Mouse (Mus musculus): ENCODE results near the gene Ptprt.

Gene Ptprt

GRCm38 (mm10) chr2:162660941-162661386, at the start of gene Ptprt:
Ptprt (minus strand) TSS chr2:162661147.
- no peak for DNase-seq (ENCODE audit: low spot score)

DNA sequence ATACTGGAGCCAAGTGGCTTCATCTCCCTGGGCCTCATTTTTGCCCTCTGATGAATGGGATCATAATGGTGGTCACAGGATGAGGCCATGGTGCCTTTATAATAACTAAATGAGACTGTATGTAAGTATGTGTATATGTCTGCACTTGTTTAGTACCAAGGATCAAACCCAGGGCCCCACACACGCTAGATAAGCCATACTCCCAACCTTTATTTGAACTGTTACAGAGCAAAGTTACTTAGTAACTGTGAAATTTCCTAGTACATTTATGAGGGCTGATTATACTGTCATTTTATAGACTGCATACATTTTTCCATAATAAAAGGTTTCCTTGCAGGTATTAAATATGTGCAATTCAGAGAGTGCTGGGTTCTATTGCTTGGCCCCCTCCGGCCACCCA, 49.5 kb upstream of the Ptprt start:
- DNase-seq (ENCODE audit: low spot score), result no peak

GRCm38 (mm10) chr2:162699691-162700090, 38.7 kb upstream of the Ptprt start:
- no peak for DNase-seq (ENCODE audit: low spot score)

DNA sequence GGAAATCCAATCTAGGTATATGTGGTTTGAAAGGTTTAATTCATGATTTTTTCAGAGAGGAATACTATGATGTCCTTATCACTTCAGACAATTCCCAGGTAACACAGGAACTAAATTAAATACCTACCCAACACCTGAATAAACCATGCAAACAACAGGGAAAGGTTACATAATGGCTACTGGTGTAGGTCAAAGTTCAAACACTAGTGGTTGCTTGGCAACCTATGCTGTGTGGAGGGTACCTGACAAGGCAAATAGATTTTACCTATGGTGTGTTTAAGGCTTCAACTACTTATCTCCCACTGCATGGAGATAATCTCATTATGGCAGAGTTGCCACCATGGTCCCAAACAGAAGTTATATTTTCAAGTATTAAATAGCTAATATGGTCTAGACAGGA, 38.1 kb upstream of the Ptprt start:
- no peak for DNase-seq (ENCODE audit: low spot score)

DNA sequence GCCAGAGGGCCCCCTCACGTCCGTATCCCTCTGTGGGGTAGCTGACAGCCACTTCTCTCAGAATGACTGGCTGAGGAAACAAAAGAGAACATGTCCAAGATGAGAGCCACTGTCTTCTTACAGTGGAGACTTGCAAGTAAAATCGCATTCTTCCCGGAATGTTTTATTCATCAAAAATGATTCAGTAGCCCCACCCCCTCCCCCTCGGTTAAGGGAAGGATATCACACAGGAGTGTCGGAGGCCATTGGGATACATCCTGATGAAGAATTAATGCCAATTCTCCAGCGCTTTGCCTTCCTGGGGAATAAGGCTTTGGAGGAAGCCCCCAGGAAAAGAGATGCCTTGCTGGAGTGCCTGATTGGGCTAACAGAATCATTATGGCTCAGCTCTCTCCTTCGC, 37.1 kb upstream of the Ptprt start:
- DNase-seq (ENCODE audit: low spot score), result no peak

GRCm38 (mm10) chr2:162697151-162697550, 36.2 kb upstream of the Ptprt start:
- DNase-seq (ENCODE audit: low spot score), result no peak

GRCm38 (mm10) chr2:162692143-162692542, 31.2 kb upstream of the Ptprt start:
- no peak for DNase-seq (ENCODE audit: low spot score)

GRCm38 (mm10) chr2:162682674-162683073, 21.7 kb upstream of the Ptprt start:
- no peak for DNase-seq (ENCODE audit: low spot score)

GRCm38 (mm10) chr2:162662431-162662970, 1.6 kb upstream of the Ptprt start:
- DNase-seq (ENCODE audit: low spot score), result no peak

GRCm38 (mm10) chr2:162661733-162662132, 786 bp upstream of the Ptprt start:
- DNase-seq (ENCODE audit: low spot score), result no peak

- DNase-seq (ENCODE audit: low spot score), result no peak
These were observed 561 bp downstream of the Ptprt start for GRCm38 (mm10) chr2:162660231-162660940.

- DNase-seq (ENCODE audit: low spot score), result peak; percentile 58
These were observed 1.9 kb downstream of the Ptprt start for GRCm38 (mm10) chr2:162658997-162659396.

GRCm38 (mm10) chr2:162657541-162657940, 3.4 kb downstream of the Ptprt start:
- DNase-seq (ENCODE audit: low spot score), result no peak

DNA sequence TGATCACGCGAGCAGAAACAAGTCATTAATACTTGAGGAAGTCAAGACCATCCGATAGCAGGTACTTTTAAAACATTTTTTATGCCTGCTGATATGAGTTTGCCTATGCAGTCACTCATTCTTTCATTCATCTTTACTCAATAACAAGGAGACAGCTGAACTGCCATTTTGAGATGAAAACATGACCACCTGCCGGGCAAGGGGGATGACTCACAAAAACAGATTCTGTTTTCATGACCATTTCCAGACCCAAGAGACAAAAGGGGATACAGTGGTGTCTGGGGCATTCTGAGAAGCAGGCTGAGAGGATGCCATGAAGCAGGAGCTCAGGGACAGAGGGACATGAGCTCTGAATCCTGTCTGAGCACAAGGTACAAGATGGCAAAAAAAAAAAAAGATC, 6.5 kb downstream of the Ptprt start:
- DNase-seq (ENCODE audit: low spot score), result no peak

DNA sequence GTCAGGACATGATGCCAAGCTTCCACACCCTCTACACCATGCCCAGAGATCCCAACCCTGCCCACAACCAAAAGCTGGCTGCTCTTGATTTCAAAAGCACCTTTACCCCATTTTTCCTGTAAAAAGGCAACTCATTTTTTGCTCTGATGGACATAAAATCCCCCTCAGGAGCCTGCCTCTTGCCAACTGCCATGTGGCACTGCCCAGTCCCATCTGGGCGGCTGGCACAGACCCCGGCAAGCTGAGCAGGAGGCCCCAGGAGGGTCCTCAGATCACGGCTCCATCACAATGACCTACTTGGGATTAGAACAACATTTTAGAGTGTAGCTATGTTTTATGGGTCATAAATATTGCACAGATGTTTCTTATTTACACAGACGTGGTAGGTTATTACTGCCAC, 22.3 kb downstream of the Ptprt start:
- DNase-seq (ENCODE audit: low spot score), result no peak

- no peak for DNase-seq (ENCODE audit: low spot score)
These were observed 23.4 kb downstream of the Ptprt start for GRCm38 (mm10) chr2:162637537-162637936.

DNA sequence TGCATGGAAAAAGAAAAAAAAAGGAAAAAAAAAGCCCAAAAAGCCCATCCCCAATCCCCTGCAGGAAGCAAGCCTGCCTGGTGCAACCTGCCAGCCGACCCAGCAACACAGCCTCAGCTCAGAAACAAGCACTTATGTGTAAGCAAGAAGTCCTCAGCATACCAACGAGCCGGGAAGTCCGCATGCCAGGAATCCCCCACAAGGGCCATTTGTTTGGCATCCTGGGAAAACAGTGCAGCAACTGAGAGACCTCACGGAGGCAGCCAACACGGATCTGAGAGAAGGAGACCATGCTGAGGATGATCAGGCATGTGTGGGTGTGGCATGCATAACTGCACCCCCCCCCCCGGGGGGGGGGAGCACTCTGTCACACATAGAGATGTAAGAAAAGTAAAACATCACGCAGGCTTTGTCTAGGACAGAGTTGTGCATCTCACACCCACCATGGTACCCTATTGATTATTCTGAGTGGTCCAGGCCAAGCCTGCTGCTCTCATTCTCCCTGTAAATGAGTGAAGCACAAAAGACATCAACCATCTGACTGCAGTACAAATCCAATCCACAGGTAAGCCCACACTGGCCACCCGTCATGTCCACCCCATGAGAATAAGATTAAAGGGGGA, 24.4 kb downstream of the Ptprt start:
- DNase-seq (ENCODE audit: low spot score), result no peak

- no peak for DNase-seq (ENCODE audit: low spot score)
These were observed 26.0 kb downstream of the Ptprt start for GRCm38 (mm10) chr2:162634901-162635300.

DNA sequence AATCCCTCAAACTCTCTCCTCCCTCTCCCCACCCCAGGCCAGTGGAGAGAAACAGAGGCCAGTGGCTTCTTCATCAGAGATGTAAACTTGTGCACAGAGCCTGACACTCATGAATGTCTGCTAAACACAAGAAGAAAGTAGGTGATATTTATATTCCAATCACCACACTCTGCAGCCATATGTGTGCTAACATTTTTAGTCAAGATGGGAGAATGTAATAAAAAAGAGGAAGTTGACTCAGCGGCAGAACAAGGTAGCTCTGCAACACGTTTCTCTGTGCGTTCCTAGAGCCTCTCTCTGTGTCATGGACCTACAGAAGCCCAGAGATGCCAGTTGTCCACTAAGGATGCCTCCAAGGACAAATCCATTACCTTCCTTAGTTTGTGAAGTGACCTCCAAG, 34.9 kb downstream of the Ptprt start:
- no peak for DNase-seq (ENCODE audit: low spot score)

DNA sequence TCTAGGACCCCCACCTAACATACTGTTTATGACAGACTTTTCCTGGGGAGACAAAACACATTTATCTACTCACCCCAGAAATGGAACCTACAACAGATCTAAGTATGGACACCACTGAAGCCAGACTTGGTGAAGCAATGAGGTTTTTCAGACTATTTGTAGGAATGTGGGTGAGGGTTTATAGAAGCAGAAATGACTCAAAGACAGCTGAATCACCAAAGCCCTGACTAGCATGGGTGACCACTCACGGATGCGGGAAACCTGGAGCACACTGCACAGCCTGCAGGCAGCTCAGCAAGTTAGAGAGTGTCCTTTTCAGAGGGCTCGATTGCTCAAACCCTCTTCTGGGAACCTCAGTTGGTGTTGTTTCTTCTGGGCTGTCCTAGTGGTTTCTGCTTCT, 36.2 kb downstream of the Ptprt start:
- no peak for DNase-seq (ENCODE audit: low spot score)

GRCm38 (mm10) chr2:162614256-162614655, 46.7 kb downstream of the Ptprt start:
- DNase-seq (ENCODE audit: low spot score), result no peak

GRCm38 (mm10) chr2:162613480-162613879, 47.5 kb downstream of the Ptprt start:
- DNase-seq (ENCODE audit: low spot score), result no peak

DNA sequence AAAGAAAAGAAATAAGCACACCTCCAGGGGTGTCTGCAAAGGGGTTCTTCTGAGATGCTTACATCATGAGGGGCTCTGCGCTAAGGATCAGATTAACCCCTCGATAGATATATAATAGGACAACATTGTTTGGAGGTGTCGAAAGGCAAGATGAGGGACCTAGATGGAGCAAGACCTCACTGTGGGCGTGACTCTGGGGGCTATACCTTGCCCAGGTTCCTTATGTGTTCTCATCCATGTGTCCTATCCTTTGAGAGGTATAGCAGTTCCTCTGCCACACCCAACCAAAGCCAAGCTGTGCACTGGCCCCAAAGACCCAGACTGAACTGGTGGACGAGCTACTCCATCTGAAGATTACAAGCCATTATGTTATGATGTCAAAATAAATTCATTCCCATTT, 58.2 kb downstream of the Ptprt start:
- no peak for DNase-seq (ENCODE audit: low spot score)

- no peak for DNase-seq (ENCODE audit: low spot score)
These were observed 69.6 kb downstream of the Ptprt start for GRCm38 (mm10) chr2:162591388-162591787.

Measured in yolk sac, embryonic 10.5 days (tissue).